Comparison of ENCODE assay signal across 9 mouse cellular contexts in the genomic region with DNA sequence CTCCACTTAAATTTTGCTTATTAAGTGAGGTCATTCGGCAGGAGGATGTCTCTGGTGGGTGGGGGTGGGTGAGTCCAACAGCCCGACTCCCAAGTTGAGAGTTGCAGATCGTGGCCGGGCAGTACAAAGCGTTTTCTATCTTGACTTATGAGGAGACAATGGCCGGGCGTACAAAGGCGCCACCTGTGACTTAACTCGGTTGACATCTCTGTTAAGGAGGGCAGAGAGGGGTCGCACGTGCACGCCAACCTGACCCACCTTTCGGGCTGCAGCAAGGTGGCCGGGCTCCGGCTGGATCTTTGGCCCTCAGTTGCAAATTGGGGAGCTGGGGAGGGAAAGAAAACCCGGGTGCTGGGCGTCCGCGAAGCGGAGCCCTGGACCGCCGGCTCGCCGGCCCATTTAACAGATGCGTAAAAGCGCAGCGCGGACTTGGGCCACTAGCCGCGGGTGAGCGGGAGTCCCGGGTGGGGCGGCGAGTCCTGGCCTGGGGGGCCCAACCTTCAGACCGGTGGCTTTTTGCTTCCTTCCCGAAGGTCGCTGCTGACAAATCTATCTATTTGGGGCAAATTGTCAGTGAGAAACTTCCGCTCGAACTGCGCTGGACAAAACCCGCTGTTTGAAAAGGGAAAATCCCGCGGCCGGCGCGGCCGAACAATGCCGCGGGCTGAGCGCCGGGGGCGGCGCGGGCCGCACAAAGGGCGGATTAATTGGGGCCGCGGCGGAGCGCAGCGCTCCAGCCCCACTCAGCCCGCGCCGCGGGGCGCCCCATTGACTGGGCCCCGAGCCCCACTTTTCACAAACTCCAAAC. TPM values are rescaled to one million over a fixed set of nuclear protein-coding genes. Genes with fewer than 3 reads are reported as not detected.
DNase-seq lines count a peak whose midpoint lies in the region; ATAC-seq lines count a peak whose summit lies in the region.
"Had no signal": no experiment of that assay in that cellular context is flagged by ENCODE, and none has a peak within 500 bp of the region (broad histone marks: within the 10 kb centered on the region; RNA-seq: fewer than 3 reads in every experiment).

No protein-coding gene starts in this region.

- H3K4me2 ChIP-seq in liver, embryonic 11.5 days, result peak overlapping the region; percentile 57
- peak overlapping the region; percentile 47 for H3K4me2 ChIP-seq in embryonic facial prominence, embryonic 12.5 days (replicated peaks)
- H3K4me2 ChIP-seq in limb, embryonic 11.5 days (ENCODE audit: low read depth, severe bottlenecking), result peak overlapping the region; percentile 26; the same call in 1 of the 2 replicates
- peak overlapping the region; percentile 44 for H3K4me2 ChIP-seq in neural tube, embryonic 15.5 days

- no peak overlapping the region for H3K27ac ChIP-seq in liver, embryonic 11.5 days (ENCODE audit: low read depth, low read length)
- no peak overlapping the region for H3K27ac ChIP-seq in embryonic facial prominence, embryonic 12.5 days
- H3K27ac ChIP-seq in limb, embryonic 11.5 days (replicated peaks; ENCODE audit: low read depth, low read length), result no peak overlapping the region
- H3K27ac ChIP-seq in neural tube, embryonic 15.5 days (replicated peaks), result no peak overlapping the region

- no peak overlapping the region for H3K9ac ChIP-seq in liver, embryonic 11.5 days (ENCODE audit: low read depth, low read length)
- 0 out of 2 replicates have a peak overlapping the region, but pooled peaks have one; percentile 15 for H3K9ac ChIP-seq in embryonic facial prominence, embryonic 12.5 days
- H3K9ac ChIP-seq in limb, embryonic 11.5 days (ENCODE audit: low read length), result no peak overlapping the region
- no peak overlapping the region for H3K9ac ChIP-seq in neural tube, embryonic 15.5 days (replicated peaks)

- H3K4me1 ChIP-seq in liver, embryonic 11.5 days (replicated peaks; ENCODE audit: control insufficient read depth, insufficient read depth, low read length), result peaks cover 3% of the 10 kb centered on the region; the same call in 1 of the 2 replicates
- H3K4me1 ChIP-seq in embryonic facial prominence, embryonic 12.5 days, result peaks cover 4% of the 10 kb centered on the region
- H3K4me1 ChIP-seq in limb, embryonic 11.5 days (ENCODE audit: control insufficient read depth, insufficient read depth, low read length), result peaks cover 3% of the 10 kb centered on the region; the same call in 1 of the 2 replicates
- peaks cover 11% of the 10 kb centered on the region for H3K4me1 ChIP-seq in neural tube, embryonic 15.5 days

- under 1% methylated on average over 67 of the region's 67 CpGs for WGBS in liver, embryonic 11.5 days
- WGBS in embryonic facial prominence, embryonic 12.5 days, result under 1% methylated on average over 67 of the region's 67 CpGs
- WGBS in limb, embryonic 11.5 days, result under 1% methylated on average over 67 of the region's 67 CpGs
- WGBS in neural tube, embryonic 15.5 days, result under 1% methylated on average over 67 of the region's 67 CpGs

- no peaks in the 10 kb centered on the region for H3K36me3 ChIP-seq in liver, embryonic 11.5 days (ENCODE audit: control insufficient read depth, insufficient read depth, low read length)
- H3K36me3 ChIP-seq in embryonic facial prominence, embryonic 12.5 days, result no peaks in the 10 kb centered on the region
- H3K36me3 ChIP-seq in limb, embryonic 11.5 days (ENCODE audit: control insufficient read depth, insufficient read depth, low read length), result no peaks in the 10 kb centered on the region
- no peaks in the 10 kb centered on the region for H3K36me3 ChIP-seq in neural tube, embryonic 15.5 days

- ATAC-seq in liver, embryonic 11.5 days (replicated peaks; ENCODE audit: low FRiP score), result no peak
- no peak for ATAC-seq in embryonic facial prominence, embryonic 12.5 days (ENCODE audit: insufficient number of reproducible peaks, insufficient read depth, low FRiP score, low TSS enrichment)
- ATAC-seq in limb, embryonic 11.5 days (ENCODE audit: insufficient number of reproducible peaks, low FRiP score, low TSS enrichment, low read depth), result no peak
- no peak for ATAC-seq in neural tube, embryonic 15.5 days (ENCODE audit: low FRiP score)

- no peak for DNase-seq in liver, embryonic 11.5 days (ENCODE audit: low spot score)
- no peak for DNase-seq in liver
- DNase-seq in limb, embryonic 11.5 days (ENCODE audit: low spot score), result peak; percentile 58
- no peak for DNase-seq in adipocyte (ENCODE audit: low spot score)
- DNase-seq in thymus, adult 18-20 months, result no peak
- no peak for DNase-seq in gastrocnemius, postnatal 10 days

- no peaks in the 10 kb centered on the region for H3K9me3 ChIP-seq in liver, embryonic 11.5 days (ENCODE audit: control insufficient read depth, low read length)
- H3K9me3 ChIP-seq in embryonic facial prominence, embryonic 12.5 days, result no peaks in the 10 kb centered on the region
- H3K9me3 ChIP-seq in limb, embryonic 11.5 days (ENCODE audit: control insufficient read depth, low read length), result no peaks in the 10 kb centered on the region; the same call in 1 of the 2 replicates
- H3K9me3 ChIP-seq in neural tube, embryonic 15.5 days (replicated peaks), result no peaks in the 10 kb centered on the region

- peak overlapping the region; percentile 32 for H3K4me3 ChIP-seq in liver, embryonic 11.5 days (ENCODE audit: low read depth, low read length)
- H3K4me3 ChIP-seq in embryonic facial prominence, embryonic 12.5 days, result peak overlapping the region; percentile 25
- peak overlapping the region; percentile 20 for H3K4me3 ChIP-seq in limb, embryonic 11.5 days (ENCODE audit: low read depth, low read length)
- peak overlapping the region; percentile 18 for H3K4me3 ChIP-seq in neural tube, embryonic 15.5 days (replicated peaks)

- peaks cover 99% of the 10 kb centered on the region for H3K27me3 ChIP-seq in liver, embryonic 11.5 days (replicated peaks; ENCODE audit: control insufficient read depth, insufficient read depth, low read length)
- H3K27me3 ChIP-seq in embryonic facial prominence, embryonic 12.5 days, result peaks cover 90% of the 10 kb centered on the region
- peaks cover 94% of the 10 kb centered on the region for H3K27me3 ChIP-seq in limb, embryonic 11.5 days (ENCODE audit: control insufficient read depth, insufficient read depth, low read length)
- peaks cover 95% of the 10 kb centered on the region for H3K27me3 ChIP-seq in neural tube, embryonic 15.5 days (replicated peaks)

RNA-seq across cellular contexts. Expression of a gene that starts 7.8 kb away (rescaled TPM):
- 24.8 and 27.7 TPM in 2 replicates for polyA plus RNA-seq in liver, embryonic 11.5 days (2014; fragmentation: Nextera tagmentation; extraction: Ambion mirVana)
- polyA plus RNA-seq in embryonic facial prominence, embryonic 12.5 days (2016; fragmentation: Nextera tagmentation; extraction: Ambion mirVana), result 13.6 and 14.1 TPM in 2 replicates
- 8.0 and 8.2 TPM in 2 replicates for polyA plus RNA-seq in limb, embryonic 11.5 days (2014; fragmentation: Nextera tagmentation; extraction: Ambion mirVana)
- 33.7 and 36.1 TPM in 2 replicates for polyA plus RNA-seq in neural tube, embryonic 15.5 days (2015; fragmentation: Nextera tagmentation; extraction: Ambion mirVana)
- 10 to 100 TPM in 1 of 2 experiments, 1 to 10 TPM in 1; 9.3 to 10.7 TPM for total RNA-seq in gastrocnemius, postnatal 10 days (2021)

RNA-seq across cellular contexts. Expression of a gene that starts 8.0 kb away (rescaled TPM):
- not detected in 2 replicates for polyA plus RNA-seq in liver, embryonic 11.5 days (2014; fragmentation: Nextera tagmentation; extraction: Ambion mirVana)
- polyA plus RNA-seq in embryonic facial prominence, embryonic 12.5 days (2016; fragmentation: Nextera tagmentation; extraction: Ambion mirVana), result 5.8 and 6.6 TPM in 2 replicates
- not detected in 2 replicates for polyA plus RNA-seq in limb, embryonic 11.5 days (2014; fragmentation: Nextera tagmentation; extraction: Ambion mirVana)
- not detected in 2 replicates for polyA plus RNA-seq in neural tube, embryonic 15.5 days (2015; fragmentation: Nextera tagmentation; extraction: Ambion mirVana)
- total RNA-seq in gastrocnemius, postnatal 10 days (2021), result not detected
- total RNA-seq: gastrocnemius, adult 8-10 months had no signal
